Mouse (Mus musculus) lung, postnatal 0 days (tissue): Measurements from ENCODE around the gene Gm48551. TPM values are rescaled to one million over a fixed set of nuclear protein-coding genes. Genes with fewer than 3 reads are reported as not detected.

Source experiments
- ATAC-seq: fragments of 200-750 bp; cut with Nextera tagmentation; 2 replicates; pipeline ENCODE4 v1.8.0; 2017; ENCODE audit warnings: moderate library complexity
- DNase-seq: peaks from one replicate; pipeline ENCODE4 v3.0.0-alpha.2; 2016; ENCODE audit warnings: low spot score
- H3K27ac ChIP-seq: fragments of 300-500 bp; sonication (generic); 2 replicates; pipeline ENCODE4 v1.5.1; 2014; ENCODE audit warnings: antibody characterized with exemption, mild to moderate bottlenecking, low read length, mixed read lengths
- H3K27me3 ChIP-seq: fragments of 300-500 bp; sonication (generic); replicated peaks from 2 replicates; pipeline ENCODE4 v1.6.1; 2014; ENCODE audit warnings: low read length, mixed read lengths; ENCODE audit not compliant: insufficient read depth
- H3K36me3 ChIP-seq: fragments of 300-500 bp; sonication (generic); 2 replicates; pipeline ENCODE4 v1.6.1; 2014; ENCODE audit warnings: low read length, mixed read lengths; ENCODE audit not compliant: insufficient read depth
- H3K4me1 ChIP-seq: fragments of 300-500 bp; sonication (generic); 2 replicates; pipeline ENCODE4 v1.6.1; 2014; ENCODE audit warnings: antibody characterized with exemption, low read depth, low read length, mixed read lengths; ENCODE audit not compliant: insufficient read depth
- H3K4me2 ChIP-seq: fragments of 300-500 bp; sonication (generic); replicated peaks from 2 replicates; pipeline ENCODE4 v1.6.1; 2014; ENCODE audit warnings: low read depth, mild to moderate bottlenecking, low read length, moderate library complexity, mixed read lengths
- H3K4me3 ChIP-seq: fragments of 300-500 bp; sonication (generic); 2 replicates; pipeline ENCODE4 v1.5.1; 2014; ENCODE audit warnings: low read depth, low read length
- H3K9ac ChIP-seq: fragments of 300-500 bp; sonication (generic); replicated peaks from 2 replicates; pipeline ENCODE4 v1.6.1; 2014; ENCODE audit warnings: low read depth, mild to moderate bottlenecking
- H3K9me3 ChIP-seq: fragments of 300-500 bp; sonication (generic); 2 replicates; pipeline ENCODE4 v1.6.1; 2016; ENCODE audit warnings: low read length, mixed read lengths
- CTCF ChIP-seq: IDR thresholded peaks from 2 replicates; pipeline ENCODE4 v1.5.1; 2016; ENCODE audit warnings: antibody characterized with exemption, mild to moderate bottlenecking
- EP300 ChIP-seq: IDR thresholded peaks from 2 replicates; pipeline ENCODE4 v1.6.1; 2016; ENCODE audit warnings: antibody characterized with exemption, mild to moderate bottlenecking, control low read depth
- WGBS: fragments of 180-500 bp; shearing (Covaris S2); extraction: QIAGEN DNeasy Blood & Tissue Kit; methylation state at CpG from one replicate; pipeline ENCODE4 v1.1.7; 2014; 5-methylcytosine and 5-hydroxymethylcytosine counted together
- polyA plus RNA-seq: library from polyadenylated mRNA; unstranded; fragments of >200 nt; fragmentation: Nextera tagmentation; extraction: Ambion mirVana; gene quantifications from 2 replicates; pipeline ENCODE4 v1.2.1, GENCODE M21; 2015

The Gm48551 gene
- polyA plus RNA-seq, 1 experiment from 2014 or later = 2.4 TPM

GRCm38 (mm10) chr10:81404720-81405119, 20.5 kb downstream of the Gm48551 start:
- H3K27ac ChIP-seq = peak overlapping the region; percentile 26; the same call in 1 of the 2 replicates
- no peak overlapping the region for H3K4me3 ChIP-seq
- ATAC-seq (no peak), DNase-seq (no peak)
- H3K9me3 ChIP-seq = no peaks in the 10 kb centered on the region
- 49% methylated on average over 18 of the region's 18 CpGs for WGBS
- peaks cover 32% of the 10 kb centered on the region for H3K4me1 ChIP-seq
- no peak overlapping the region for H3K9ac ChIP-seq
- H3K36me3 ChIP-seq = peaks cover 19% of the 10 kb centered on the region; the same call in 1 of the 2 replicates
- TF ChIP-seq EP300 (peak; percentile 43; the same call in 1 of the 2 replicates), CTCF (no peak)
- H3K4me2 ChIP-seq = no peak overlapping the region; the same call in 1 of the 2 replicates
- no peaks in the 10 kb centered on the region for H3K27me3 ChIP-seq

DNA sequence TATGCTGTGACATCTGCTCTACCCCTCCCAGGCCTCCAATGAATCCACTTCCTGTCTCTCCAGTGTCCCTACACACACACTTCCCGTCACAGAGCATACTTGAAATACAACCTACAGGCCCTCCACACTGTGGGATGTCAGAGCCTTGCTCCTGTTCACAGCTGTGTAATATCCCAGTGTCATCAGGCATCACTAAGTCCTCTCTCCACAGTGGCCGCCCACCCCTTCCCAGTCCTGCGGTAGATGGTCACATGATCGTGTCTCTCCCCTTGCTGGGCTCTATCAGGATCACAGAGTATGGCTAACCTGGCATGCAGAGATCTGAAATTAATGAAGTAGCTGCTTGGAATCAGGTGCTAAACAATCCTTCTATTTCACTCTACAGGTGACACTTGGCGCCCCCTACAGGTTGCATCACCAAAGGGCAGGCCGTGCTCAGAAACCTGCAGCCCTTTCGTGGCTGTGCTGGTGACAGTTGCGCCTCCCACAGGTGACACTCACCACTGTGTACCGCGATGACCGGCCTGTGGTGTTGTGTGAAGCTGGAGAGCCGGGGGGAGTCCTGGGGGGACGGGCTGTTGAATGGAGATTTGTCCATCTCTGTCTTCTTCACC, 21.4 kb downstream of the Gm48551 start:
- Histone ChIP-seq H3K4me1 (peaks cover 32% of the 10 kb centered on the region), H3K4me2 (no peak overlapping the region), H3K9ac (no peak overlapping the region), H3K27me3 (no peaks in the 10 kb centered on the region), H3K4me3 (no peak overlapping the region), H3K27ac (no peak overlapping the region; the same call in 1 of the 2 replicates), H3K9me3 (no peaks in the 10 kb centered on the region), H3K36me3 (peaks cover 11% of the 10 kb centered on the region; the same call in 1 of the 2 replicates)
- ATAC-seq = no peak
- WGBS = 48% methylated on average over 13 of the region's 13 CpGs
- no peak for DNase-seq
- TF ChIP-seq CTCF (peak; percentile 80), EP300 (0 out of 2 replicates have a peak, but pooled peaks have one; percentile 13)

DNA sequence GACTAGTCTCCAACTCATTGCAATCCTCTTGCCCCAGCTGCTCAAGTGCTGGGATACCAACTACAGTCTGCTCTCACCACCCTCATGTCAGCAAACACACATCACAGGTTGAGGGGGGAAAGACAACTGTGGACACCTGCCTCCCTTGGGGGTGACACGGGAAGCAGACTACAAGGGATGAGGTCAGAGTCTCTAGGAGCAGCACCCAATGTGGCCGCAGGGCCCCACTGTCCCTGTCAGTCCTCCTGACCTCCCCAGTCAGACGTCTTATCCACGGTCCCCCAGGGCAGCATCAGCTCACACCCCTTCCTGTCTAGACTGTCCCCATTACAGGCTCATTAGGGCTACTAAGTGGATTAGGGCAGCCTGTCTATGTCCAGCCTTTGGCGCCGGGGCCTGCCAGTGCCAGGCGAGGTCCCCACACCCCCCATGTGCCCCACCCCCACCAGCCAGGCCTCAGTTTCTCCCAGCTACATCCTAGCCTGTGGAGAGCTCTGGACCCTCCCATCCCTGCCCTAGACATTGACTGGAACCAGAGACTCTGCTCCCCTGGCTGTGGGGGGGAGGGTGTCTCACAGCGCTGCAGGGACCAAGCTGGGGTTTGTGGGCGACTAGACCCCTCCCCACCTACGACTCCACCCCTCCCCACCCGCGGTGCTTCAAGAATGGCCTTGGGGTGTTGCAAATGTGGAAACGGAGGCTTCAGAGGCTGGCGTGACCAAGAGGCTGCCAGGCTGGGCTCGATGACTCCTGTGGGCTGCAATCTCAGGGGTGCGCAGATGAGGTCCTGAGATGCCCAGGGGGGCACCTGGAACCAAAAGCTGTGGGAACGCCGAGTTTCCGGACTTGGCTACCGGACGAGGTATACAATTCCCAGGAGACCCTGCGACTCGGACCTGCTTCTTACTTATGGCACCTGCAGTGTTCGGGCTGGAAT, 22.5 kb downstream of the Gm48551 start:
- no peak for TF ChIP-seq CTCF
- TF ChIP-seq EP300 = no peak
- H3K27me3 ChIP-seq = no peaks in the 10 kb centered on the region
- peak overlapping the region; percentile 25 for H3K4me3 ChIP-seq
- ATAC-seq (no peak), DNase-seq (no peak)
- WGBS = 45% methylated on average over 24 of the region's 24 CpGs
- H3K36me3 ChIP-seq = peaks cover 11% of the 10 kb centered on the region; the same call in 1 of the 2 replicates
- peak overlapping the region; percentile 45 for H3K4me2 ChIP-seq
- no peaks in the 10 kb centered on the region for H3K9me3 ChIP-seq
- H3K4me1 ChIP-seq = peaks cover 33% of the 10 kb centered on the region
- H3K9ac ChIP-seq = no peak overlapping the region
- peak overlapping the region; percentile 51 for H3K27ac ChIP-seq

GRCm38 (mm10) chr10:81407539-81408423, 23.5 kb downstream of the Gm48551 start:
- peaks cover 11% of the 10 kb centered on the region; the same call in 1 of the 2 replicates for H3K36me3 ChIP-seq
- H3K4me2 ChIP-seq = peak overlapping the region; percentile 45
- peak overlapping the region; percentile 57 for H3K27ac ChIP-seq
- peak overlapping the region; percentile 25 for H3K4me3 ChIP-seq
- no peaks in the 10 kb centered on the region for H3K27me3 ChIP-seq
- no peak; the same call in 1 of the 2 replicates for TF ChIP-seq EP300
- peak; percentile 28; the same call in 1 of the 2 replicates for TF ChIP-seq CTCF
- ATAC-seq = peak; percentile 41
- DNase-seq = peak; percentile 94
- peaks cover 36% of the 10 kb centered on the region for H3K4me1 ChIP-seq
- 23% methylated on average over 31 of the region's 31 CpGs for WGBS
- no peaks in the 10 kb centered on the region for H3K9me3 ChIP-seq
- H3K9ac ChIP-seq = no peak overlapping the region

DNA sequence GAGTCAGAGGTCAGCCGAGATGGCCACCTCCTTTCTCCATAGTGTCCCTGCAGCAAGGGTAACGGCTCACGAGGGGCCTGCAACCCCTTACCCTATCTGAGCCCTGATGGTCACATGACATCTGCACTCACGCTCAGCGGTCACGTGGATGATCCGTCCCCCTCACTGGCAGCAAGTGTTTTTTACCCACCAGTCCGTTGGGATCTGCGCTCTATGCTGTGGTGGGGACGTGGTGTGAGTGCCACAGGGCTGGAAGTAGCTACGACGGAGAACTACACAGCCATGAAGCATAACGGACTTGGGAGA, 24.1 kb downstream of the Gm48551 start:
- no peaks in the 10 kb centered on the region for H3K27me3 ChIP-seq
- H3K9me3 ChIP-seq = no peaks in the 10 kb centered on the region
- WGBS = 62% methylated on average over 13 of the region's 13 CpGs
- H3K4me2 ChIP-seq = no peak overlapping the region
- peak overlapping the region; percentile 57 for H3K27ac ChIP-seq
- no peak for ATAC-seq
- H3K36me3 ChIP-seq = peaks cover 11% of the 10 kb centered on the region; the same call in 1 of the 2 replicates
- H3K9ac ChIP-seq = no peak overlapping the region
- peak; percentile 7 for DNase-seq
- peaks cover 40% of the 10 kb centered on the region for H3K4me1 ChIP-seq
- no peak overlapping the region for H3K4me3 ChIP-seq
- TF ChIP-seq CTCF = no peak
- TF ChIP-seq EP300 = no peak
